Mouse (Mus musculus) testis, postnatal 14 days (tissue): ENCODE data around the gene Hapln3.

ENCODE experiments used
- DNase-seq: peaks from one replicate; pipeline ENCODE4 v3.0.0; 2021; ENCODE audit warnings: low spot score

Hapln3 gene

DNA sequence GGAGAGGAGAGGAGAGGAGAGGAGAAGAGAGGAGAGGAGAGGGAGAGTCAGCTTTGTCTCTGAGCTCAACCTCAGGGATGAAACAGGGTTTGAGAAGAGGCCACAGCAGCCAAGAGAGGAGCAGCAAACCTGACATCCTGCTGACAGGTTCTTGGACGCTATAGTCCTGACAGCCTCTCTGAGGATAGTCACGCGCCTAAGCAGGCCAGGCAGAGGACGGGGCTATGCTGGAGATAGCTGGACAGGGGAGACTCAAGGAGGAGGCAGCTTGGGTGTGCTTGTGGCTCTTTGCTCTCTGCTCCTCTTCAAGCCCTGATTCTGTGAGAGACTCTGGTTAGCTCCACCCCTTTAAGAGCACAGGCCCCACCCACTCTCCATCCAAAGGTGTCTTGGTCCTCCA is 62.6 kb downstream of the Hapln3 start:
- DNase-seq, result no peak

DNA sequence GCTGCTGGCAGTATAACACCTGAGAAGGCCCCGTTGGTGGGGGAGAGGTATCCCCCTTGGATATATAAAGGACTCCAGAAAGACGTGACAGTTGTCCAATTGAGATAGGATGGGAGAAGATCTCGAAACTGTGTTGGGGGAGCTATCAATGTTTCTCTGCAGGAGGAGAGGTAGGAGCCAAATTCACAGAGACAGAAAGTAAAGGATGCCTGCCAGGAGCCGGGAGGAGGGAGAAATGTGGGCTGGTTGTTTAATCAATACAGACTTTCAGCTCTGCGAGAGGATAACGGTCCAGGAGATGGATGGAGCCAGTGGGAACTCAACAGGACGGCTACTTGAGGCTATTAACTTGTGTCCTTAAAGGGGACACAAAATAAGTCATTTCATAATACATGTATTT is 63.4 kb downstream of the Hapln3 start:
- DNase-seq, result no peak
